Mouse (Mus musculus) intestine, embryonic 15.5 days (tissue): ENCODE data around the gene Romo1. TPM values are rescaled to one million over a fixed set of nuclear protein-coding genes. Genes with fewer than 3 reads are reported as not detected.
"Not testable (repeated sequence)": the region's sequence is repeated elsewhere in the genome, so short reads cannot be mapped to it uniquely, and the experiment has no call there.

Experiments
- ATAC-seq: fragments of 200-750 bp; cut with Nextera tagmentation; 2 replicates; pipeline ENCODE4 v1.8.0; 2017; ENCODE audit warnings: moderate TSS enrichment, moderate library complexity
- H3K27ac ChIP-seq: fragments of 300-500 bp; sonication (generic); 2 replicates; pipeline ENCODE4 v1.5.1; 2015; ENCODE audit warnings: mild to moderate bottlenecking, inconsistent platforms
- H3K27me3 ChIP-seq: fragments of 300-500 bp; sonication (generic); replicated peaks from 2 replicates; pipeline ENCODE4 v1.6.1; 2015; ENCODE audit warnings: inconsistent platforms
- H3K36me3 ChIP-seq: fragments of 300-500 bp; sonication (generic); 2 replicates; pipeline ENCODE4 v1.6.1; 2015; ENCODE audit warnings: inconsistent platforms
- H3K4me1 ChIP-seq: fragments of 300-500 bp; sonication (generic); replicated peaks from 2 replicates; pipeline ENCODE4 v1.6.1; 2015; ENCODE audit warnings: inconsistent platforms
- H3K4me2 ChIP-seq: fragments of 300-500 bp; sonication (generic); replicated peaks from 2 replicates; pipeline ENCODE4 v1.6.1; 2015; ENCODE audit warnings: mild to moderate bottlenecking, inconsistent platforms
- H3K4me3 ChIP-seq: fragments of 300-500 bp; sonication (generic); replicated peaks from 2 replicates; pipeline ENCODE4 v1.5.1; 2015; ENCODE audit warnings: inconsistent platforms
- H3K9ac ChIP-seq: fragments of 300-500 bp; sonication (generic); 2 replicates; pipeline ENCODE4 v1.6.1; 2015; ENCODE audit warnings: inconsistent platforms
- H3K9me3 ChIP-seq: fragments of 300-500 bp; sonication (generic); 2 replicates; pipeline ENCODE4 v1.6.1; 2016; ENCODE audit warnings: inconsistent platforms
- WGBS: fragments of 180-500 bp; shearing (Covaris S2); methylation state at CpG from one replicate; pipeline ENCODE4 v1.1.7; 2015; 5-methylcytosine and 5-hydroxymethylcytosine counted together
- polyA plus RNA-seq: library from polyadenylated mRNA; unstranded; fragments of >200 nt; fragmentation: Nextera tagmentation; extraction: Ambion mirVana; gene quantifications from 2 replicates; pipeline ENCODE4 v1.2.1, GENCODE M21; 2015

Gene Romo1
- polyA plus RNA-seq, 1 experiment from 2014 or later = 370 TPM

DNA sequence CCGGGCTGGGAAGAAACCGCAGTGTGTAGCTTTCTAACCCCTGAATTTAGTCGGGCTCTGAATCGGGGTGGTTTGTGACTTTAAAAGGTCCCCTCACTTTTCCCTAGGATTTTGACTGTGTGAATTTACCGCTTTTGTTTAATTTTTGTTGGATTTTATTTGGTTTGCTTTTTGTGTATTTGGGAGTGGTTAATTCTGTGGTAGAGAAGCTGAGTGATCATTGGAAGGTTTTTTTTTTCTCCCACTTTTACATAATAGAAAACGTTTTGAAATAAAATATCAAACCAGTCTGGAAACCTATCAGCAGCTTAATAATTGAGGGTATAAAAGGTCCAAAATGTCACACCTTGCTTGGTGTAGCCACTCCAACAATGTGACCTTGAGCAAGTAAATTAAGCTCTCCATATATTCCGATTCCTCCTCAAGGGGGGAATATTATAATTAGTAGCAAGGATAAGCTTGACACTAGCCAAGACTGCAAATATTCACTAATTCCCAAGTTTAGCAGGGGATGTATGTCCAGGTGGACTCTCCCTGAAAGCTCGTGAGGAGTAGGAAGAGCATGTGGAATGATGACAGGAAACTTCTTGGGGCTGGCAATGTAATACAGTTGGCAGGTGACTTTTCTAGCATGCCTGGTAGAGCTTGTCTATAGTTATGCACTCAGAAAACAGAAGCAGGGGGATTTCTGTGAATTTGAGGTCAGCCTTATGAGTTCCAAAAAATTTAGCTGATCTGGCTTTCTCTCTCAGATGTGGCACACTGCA, 37.2 kb downstream of the Romo1 start:
- H3K4me1 ChIP-seq = peaks cover 7% of the 10 kb centered on the region; the same call in 1 of the 2 replicates
- peak overlapping the region; percentile 83 for H3K27ac ChIP-seq
- peak overlapping the region; percentile 97 for H3K4me3 ChIP-seq
- peak overlapping the region; percentile 65 for H3K9ac ChIP-seq
- ATAC-seq = no peak; the same call in 1 of the 2 replicates
- H3K27me3 ChIP-seq = no peaks in the 10 kb centered on the region
- 10% methylated on average over 8 of the region's 8 CpGs for WGBS
- H3K36me3 ChIP-seq = 0 out of 2 replicates have a peak, but pooled peaks cover 3% of the 10 kb centered on the region
- no peaks in the 10 kb centered on the region for H3K9me3 ChIP-seq
- H3K4me2 ChIP-seq = peak overlapping the region; percentile 68

DNA sequence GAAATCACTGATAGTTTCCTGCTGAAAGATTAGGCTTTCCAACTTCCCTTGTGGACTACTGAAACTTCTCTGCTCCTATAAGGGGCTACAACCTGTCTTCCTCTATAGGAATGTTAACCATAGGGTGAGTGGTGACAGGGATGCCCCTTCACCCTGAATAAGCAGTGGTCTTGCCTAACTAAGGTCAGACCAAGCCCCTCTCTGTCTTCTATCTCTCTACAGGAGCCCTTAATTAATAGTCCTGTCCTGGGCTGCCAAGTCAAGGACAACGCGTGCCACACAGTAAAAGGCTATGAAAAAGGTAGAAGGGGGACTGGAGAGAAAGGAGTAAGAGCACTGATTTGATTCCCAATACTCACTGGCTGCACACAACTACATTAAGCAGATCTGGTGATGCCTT, 37.8 kb downstream of the Romo1 start:
- Histone ChIP-seq H3K9ac (no peak overlapping the region), H3K4me2 (no peak overlapping the region), H3K4me3 (no peak overlapping the region), H3K36me3 (0 out of 2 replicates have a peak, but pooled peaks cover 3% of the 10 kb centered on the region), H3K27me3 (no peaks in the 10 kb centered on the region), H3K27ac (no peak overlapping the region), H3K4me1 (peaks cover 7% of the 10 kb centered on the region; the same call in 1 of the 2 replicates), H3K9me3 (no peaks in the 10 kb centered on the region)
- WGBS = 72% methylated on average over 2 of the region's 2 CpGs
- no peak for ATAC-seq

DNA sequence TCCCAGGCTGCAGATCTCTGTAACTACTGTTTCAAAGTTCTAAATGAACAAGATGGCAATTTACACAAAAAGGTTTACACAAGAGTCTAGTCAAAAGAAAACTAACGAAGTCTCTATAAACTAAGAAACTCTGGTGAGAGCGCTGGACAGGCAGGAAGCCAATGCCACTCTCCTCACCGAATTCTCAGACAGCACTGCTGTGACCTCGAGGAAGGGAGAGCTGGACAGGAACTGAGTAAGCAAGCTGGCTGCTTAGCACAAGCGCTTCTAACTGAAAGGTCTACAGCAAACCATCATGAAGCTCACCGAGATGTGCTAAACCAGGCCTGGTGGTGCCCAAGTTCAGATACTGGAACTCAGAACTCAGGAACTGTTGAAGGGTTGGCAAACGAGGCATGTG, 45.4 kb downstream of the Romo1 start:
- H3K9ac ChIP-seq, H3K4me3 ChIP-seq, H3K27ac ChIP-seq, H3K27me3 ChIP-seq, H3K4me2 ChIP-seq, H3K4me1 ChIP-seq, H3K9me3 ChIP-seq, ATAC-seq, H3K36me3 ChIP-seq: not testable (repeated sequence)
- WGBS = 76% methylated on average over 7 of the region's 7 CpGs

DNA sequence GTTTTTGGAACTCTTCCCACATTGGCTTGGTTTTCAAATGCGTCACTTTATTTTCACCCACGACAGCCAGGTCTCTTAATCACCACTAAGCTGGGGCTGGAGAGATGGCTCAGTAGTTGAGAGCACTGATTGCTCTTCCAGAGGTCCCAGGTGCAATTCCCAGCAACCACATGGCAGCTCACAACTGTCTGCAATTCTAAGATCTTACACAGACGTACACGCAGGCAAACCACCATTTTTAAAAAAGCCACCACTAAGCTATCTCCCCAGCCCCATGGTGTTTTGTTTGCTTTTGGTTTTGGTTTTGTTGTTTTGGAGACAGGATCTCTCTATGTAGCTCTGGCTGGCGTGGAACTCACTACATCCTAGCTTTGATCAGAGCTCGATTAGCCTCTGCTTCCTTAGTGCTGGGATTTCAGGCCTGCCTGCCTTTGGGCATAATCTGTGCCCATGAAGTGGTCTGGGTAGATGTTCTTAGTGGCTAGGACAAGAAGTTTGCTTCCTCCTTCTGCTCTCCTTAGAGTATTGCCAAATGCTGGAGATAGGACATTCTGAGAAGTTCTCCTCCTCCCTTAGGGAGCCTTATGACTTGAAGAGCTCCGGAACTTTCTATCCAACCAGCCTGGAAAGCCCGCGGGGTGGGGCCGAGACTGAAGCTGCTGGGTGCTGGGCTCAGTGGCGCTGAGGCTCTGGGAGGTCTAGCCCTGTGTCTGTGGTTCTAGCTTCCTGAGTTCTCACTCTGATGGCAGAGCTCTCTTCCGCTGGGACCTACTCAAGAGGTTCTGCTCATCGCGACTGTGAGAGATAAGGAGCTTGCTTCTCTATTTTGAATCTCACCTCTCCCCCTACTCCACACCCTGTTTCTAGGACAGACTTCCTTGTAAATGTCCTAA, 46.4 kb downstream of the Romo1 start:
- Histone ChIP-seq H3K9ac (no peak overlapping the region), H3K4me3 (no peak overlapping the region), H3K4me2 (no peak overlapping the region), H3K36me3 (no peaks in the 10 kb centered on the region), H3K27me3 (no peaks in the 10 kb centered on the region), H3K4me1 (no peaks in the 10 kb centered on the region), H3K9me3 (no peaks in the 10 kb centered on the region), H3K27ac (no peak overlapping the region)
- WGBS = 78% methylated on average over 14 of the region's 14 CpGs
- ATAC-seq = no peak

DNA sequence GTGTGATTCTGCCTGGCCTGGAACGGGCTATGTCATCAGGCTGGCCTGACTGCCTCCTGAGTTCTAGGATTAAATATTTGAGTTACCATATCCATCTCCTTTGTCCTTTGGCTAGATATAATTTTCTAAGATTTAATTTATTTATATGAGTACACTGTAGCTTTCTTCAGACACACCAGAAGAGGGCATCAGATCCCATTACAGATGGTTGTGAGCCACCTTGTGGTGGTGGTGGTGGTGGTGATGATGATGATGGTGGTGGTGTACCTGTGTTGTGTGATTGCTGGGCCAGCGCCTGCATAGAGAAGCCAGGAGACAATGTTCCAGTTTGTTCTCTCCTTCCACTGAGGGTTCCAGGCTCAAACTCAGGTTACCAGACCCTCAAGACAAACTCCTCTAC, 47.7 kb downstream of the Romo1 start:
- 86% methylated on average over 2 of the region's 2 CpGs for WGBS

DNA sequence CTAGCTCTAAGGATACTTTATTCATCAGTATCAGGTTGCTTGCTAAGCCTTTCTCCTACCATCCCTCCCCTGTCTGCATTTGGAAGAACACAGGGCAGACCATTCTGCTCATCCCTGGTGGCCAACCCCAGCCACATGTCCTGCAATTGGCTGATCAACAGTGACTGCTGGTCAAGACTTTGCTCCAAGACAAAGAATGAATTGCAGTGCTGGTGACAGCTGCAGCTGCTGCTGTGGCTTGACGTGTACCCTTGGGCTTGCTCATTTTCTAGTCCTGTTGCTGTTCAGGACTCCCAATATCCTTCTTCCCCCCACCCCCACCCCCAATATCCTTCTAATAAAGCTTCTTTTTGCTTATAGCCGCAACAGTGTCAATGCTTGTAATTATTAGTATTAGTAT, 48.2 kb downstream of the Romo1 start:
- Histone ChIP-seq H3K4me3 (no peak overlapping the region), H3K36me3 (no peaks in the 10 kb centered on the region), H3K27me3 (no peaks in the 10 kb centered on the region), H3K27ac (no peak overlapping the region), H3K9me3 (no peaks in the 10 kb centered on the region), H3K9ac (no peak overlapping the region), H3K4me1 (peaks cover 3% of the 10 kb centered on the region; the same call in 1 of the 2 replicates), H3K4me2 (no peak overlapping the region)
- 79% methylated on average over 2 of the region's 2 CpGs for WGBS
- no peak for ATAC-seq

More for the DNA sequence above, 47.7 kb downstream of the Romo1 start:
- H3K9me3 ChIP-seq = no peaks in the 10 kb centered on the region
- no peak overlapping the region for H3K4me3 ChIP-seq
- no peak overlapping the region for H3K27ac ChIP-seq
- H3K9ac ChIP-seq = no peak overlapping the region
- no peak for ATAC-seq
- H3K36me3 ChIP-seq = no peaks in the 10 kb centered on the region
- H3K4me1 ChIP-seq = peaks cover 3% of the 10 kb centered on the region; the same call in 1 of the 2 replicates
- no peaks in the 10 kb centered on the region for H3K27me3 ChIP-seq
- H3K4me2 ChIP-seq = no peak overlapping the region

DNA sequence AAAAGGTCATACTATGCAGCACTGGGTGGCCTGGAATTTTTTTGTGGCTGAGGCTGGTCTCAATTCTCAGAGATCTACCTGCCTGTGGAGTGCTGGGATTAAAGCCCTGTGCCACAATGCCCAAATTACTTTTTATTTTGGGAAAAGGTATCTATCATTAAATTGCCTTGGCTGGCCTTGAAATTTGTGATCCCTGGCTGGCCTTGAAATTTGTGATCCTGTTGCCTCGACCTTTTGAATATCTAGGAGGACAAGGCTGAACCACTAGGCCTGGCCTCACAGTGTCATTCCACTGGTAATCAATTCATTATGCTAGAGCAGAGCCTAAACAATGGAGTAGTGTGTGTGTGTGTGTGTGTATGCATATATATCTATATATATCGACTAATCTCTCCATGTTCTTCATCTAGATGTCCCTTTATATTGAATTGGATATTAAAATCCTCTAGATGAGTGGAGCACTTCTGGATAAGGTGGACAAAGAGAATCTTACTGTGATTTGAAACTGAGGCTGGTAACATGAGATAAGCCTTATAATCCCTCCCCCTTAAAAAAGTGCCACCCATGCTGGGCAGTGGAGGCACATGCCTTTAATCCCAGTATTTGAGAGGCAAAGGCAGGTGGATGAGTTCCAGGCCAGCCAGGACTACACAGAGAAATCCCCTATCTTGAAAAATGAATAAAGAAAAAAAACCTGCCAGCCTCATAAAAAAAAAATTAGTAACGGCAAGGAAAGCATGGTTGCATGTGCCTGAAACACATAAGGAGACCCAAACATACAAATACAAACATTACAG, 49.4 kb downstream of the Romo1 start:
- Histone ChIP-seq H3K36me3 (no peaks in the 10 kb centered on the region), H3K27me3 (no peaks in the 10 kb centered on the region), H3K27ac (no peak overlapping the region), H3K4me3 (no peak overlapping the region), H3K4me2 (no peak overlapping the region), H3K9ac (no peak overlapping the region), H3K4me1 (peaks cover 8% of the 10 kb centered on the region), H3K9me3 (no peaks in the 10 kb centered on the region)
- ATAC-seq = no peak
- 80% methylated on average over 3 of the region's 3 CpGs for WGBS

DNA sequence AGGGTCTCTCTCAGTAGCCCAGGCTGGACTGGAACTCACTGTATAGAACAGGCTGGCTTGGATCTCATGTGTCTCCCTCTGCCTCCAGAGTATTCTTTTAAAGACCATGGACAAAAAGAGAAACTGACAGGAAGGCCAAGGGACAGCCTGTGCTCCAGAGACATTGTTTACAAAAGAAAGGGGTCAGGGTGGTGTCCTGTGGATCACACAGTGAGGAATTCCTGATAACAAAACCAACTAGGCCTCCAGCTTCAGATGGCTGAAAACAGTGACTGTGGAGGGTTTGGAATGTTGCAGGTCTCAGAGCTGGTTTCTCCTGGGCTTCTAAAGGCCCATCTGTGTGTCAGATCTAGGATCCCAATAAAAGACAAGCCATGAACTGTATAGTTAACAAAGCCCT, 50.7 kb downstream of the Romo1 start:
- no peaks in the 10 kb centered on the region for H3K27me3 ChIP-seq
- H3K4me3 ChIP-seq = no peak overlapping the region
- ATAC-seq = no peak
- peaks cover 12% of the 10 kb centered on the region for H3K4me1 ChIP-seq
- H3K27ac ChIP-seq = no peak overlapping the region
- H3K9ac ChIP-seq = no peak overlapping the region
- no peaks in the 10 kb centered on the region for H3K36me3 ChIP-seq
- no peak overlapping the region for H3K4me2 ChIP-seq
- H3K9me3 ChIP-seq = no peaks in the 10 kb centered on the region

Other genes starting within 250 kb of the Romo1 start
- 83.7 and 88.7 TPM in 2 replicates for gene Uqcc1, start 213.7 kb upstream of the Romo1 start, polyA plus RNA-seq
- gene Gm15557, start 203.3 kb upstream of the Romo1 start, polyA plus RNA-seq = not detected in 2 replicates
- 1.2 TPM in 2 replicates for gene Gdf5, start 198.7 kb upstream of the Romo1 start, polyA plus RNA-seq
- 17.0 and 18.1 TPM in 2 replicates for gene Cep250, start 187.6 kb upstream of the Romo1 start, polyA plus RNA-seq
- gene 6430550D23Rik, start 136.1 kb upstream of the Romo1 start, polyA plus RNA-seq = 0.99 and 1.2 TPM in 2 replicates
- gene Ergic3, start 136.0 kb upstream of the Romo1 start, polyA plus RNA-seq = 209 and 252 TPM in 2 replicates
- 0.03 and 0.08 TPM in 2 replicates for gene Fer1l4, start 91.1 kb upstream of the Romo1 start, polyA plus RNA-seq
- 2.8 and 2.9 TPM in 2 replicates for gene Spag4, start 78.9 kb upstream of the Romo1 start, polyA plus RNA-seq
- 48.0 and 48.9 TPM in 2 replicates for gene Cpne1, start 32.1 kb upstream of the Romo1 start, polyA plus RNA-seq
- 17.8 and 25.8 TPM in 2 replicates for gene Rbm12, start 32.1 kb upstream of the Romo1 start, polyA plus RNA-seq
- gene Gm28036, start 16.9 kb upstream of the Romo1 start, polyA plus RNA-seq = 11.8 and 15.7 TPM in 2 replicates
- gene Nfs1, start 147 bp downstream of the Romo1 start, polyA plus RNA-seq = 62.3 and 63.0 TPM in 2 replicates
- 486 and 571 TPM in 2 replicates for gene Rbm39, start 36.2 kb downstream of the Romo1 start, polyA plus RNA-seq
- gene Phf20, start 52.4 kb downstream of the Romo1 start, polyA plus RNA-seq = 56.8 and 72.4 TPM in 2 replicates
- 4.4 and 5.0 TPM in 2 replicates for gene Cnbd2, start 168.3 kb downstream of the Romo1 start, polyA plus RNA-seq
- gene Scand1, start 168.7 kb downstream of the Romo1 start, polyA plus RNA-seq = 62.8 and 75.2 TPM in 2 replicates